Mouse (Mus musculus): ENCODE results near the gene Rnh1.

Rnh1 gene

GRCm38 (mm10) chr7:141167901-141168517 is 4.6 kb downstream of the Rnh1 start:
- CTCF ChIA-PET = interaction anchor here (0.5 kb wide), 1 partner anchor 147 kb away, joined by 11 read pairs; no protein-coding TSS in a partner anchor

GRCm38 (mm10) chr7:141164850-141165249 is 7.8 kb downstream of the Rnh1 start:
- CTCF ChIA-PET = no interaction called here

GRCm38 (mm10) chr7:141164397-141164796 is 8.3 kb downstream of the Rnh1 start:
- CTCF ChIA-PET = no interaction called here

GRCm38 (mm10) chr7:141155362-141155761 is 17.3 kb downstream of the Rnh1 start:
- CTCF ChIA-PET = no interaction called here

- CTCF ChIA-PET = no interaction called here
Observed at GRCm38 (mm10) chr7:141148639-141149038, 24.0 kb downstream of the Rnh1 start.

- CTCF ChIA-PET = no interaction called here
Observed at GRCm38 (mm10) chr7:141147044-141147443, 25.6 kb downstream of the Rnh1 start.

DNA sequence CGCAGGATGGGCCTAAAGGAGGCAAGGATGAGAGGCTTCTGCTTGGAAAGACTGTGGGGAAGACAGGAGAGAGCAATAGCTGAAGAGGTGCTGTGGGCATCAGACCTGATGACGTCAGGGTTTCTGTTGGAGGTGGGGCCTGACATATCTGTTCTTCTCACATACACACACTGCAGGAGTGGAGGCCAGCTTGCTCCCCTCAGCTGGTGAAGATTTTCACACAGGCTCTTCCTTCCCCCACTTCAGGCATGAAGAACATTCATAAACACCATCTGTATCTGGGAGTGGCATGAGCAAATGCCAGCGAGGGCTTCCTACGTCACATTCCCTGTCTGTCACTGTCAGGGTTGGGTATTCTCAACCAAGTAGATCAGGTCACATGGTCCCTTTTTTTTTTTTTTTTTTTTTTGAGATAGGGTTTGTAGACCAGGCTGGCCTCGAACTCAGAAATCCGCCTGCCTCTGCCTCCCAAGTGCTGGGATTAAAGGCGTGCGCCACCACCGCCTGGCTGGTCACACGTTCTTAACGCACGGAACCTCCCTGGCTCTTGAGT is 26.5 kb downstream of the Rnh1 start:
- CTCF ChIA-PET = no interaction called here

DNA sequence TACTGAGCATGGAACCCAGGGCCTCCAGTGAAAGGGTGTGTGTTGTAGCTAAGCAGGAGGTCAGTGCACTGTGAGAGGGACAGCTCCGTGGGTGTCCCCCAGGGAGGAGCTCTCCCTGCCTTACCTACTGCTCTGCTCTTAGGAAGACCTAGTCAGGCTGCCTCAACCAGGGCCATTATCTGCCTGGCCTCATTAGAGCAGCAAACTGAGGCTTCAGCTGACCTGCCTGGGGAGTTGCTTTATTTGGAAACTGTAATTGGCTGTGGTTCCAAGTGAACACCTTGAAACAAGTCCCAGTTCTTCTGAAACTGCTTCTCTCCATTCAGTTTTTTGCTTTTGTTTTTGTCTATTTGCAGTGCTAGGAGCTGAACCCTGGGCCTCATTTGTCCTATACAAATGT is 27.3 kb downstream of the Rnh1 start:
- CTCF ChIA-PET = no interaction called here

GRCm38 (mm10) chr7:141144650-141145049 is 28.0 kb downstream of the Rnh1 start:
- CTCF ChIA-PET = no interaction called here

DNA sequence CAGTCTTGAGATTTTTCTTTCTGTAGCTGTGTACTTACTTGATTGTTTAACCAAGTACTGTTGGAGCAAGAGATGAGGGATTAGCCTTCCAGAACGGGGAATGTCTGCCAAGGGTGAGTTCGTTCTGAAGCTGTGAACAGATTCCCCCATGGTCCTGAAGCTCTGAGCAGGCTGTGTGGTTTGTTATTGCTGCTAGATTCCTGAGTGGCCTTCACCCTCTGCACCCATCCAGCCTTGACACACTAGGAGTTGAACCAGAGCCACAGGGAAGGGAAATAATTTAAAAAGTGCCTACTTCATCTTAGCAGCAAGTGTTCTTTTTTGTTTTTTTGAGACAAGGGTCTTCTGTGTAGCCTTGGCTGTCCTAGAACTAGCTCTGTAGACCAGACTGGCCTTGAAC is 28.8 kb downstream of the Rnh1 start:
- CTCF ChIA-PET = interaction anchor here (0.5 to 0.6 kb wide), 2 partner anchors 234 to 245 kb away, joined by 3 to 4 read pairs; no protein-coding TSS in a partner anchor

GRCm38 (mm10) chr7:141143112-141143511 is 29.5 kb downstream of the Rnh1 start:
- CTCF ChIA-PET = interaction anchor here (0.6 kb wide), 1 partner anchor 246 kb away, joined by 3 read pairs; no protein-coding TSS in a partner anchor

DNA sequence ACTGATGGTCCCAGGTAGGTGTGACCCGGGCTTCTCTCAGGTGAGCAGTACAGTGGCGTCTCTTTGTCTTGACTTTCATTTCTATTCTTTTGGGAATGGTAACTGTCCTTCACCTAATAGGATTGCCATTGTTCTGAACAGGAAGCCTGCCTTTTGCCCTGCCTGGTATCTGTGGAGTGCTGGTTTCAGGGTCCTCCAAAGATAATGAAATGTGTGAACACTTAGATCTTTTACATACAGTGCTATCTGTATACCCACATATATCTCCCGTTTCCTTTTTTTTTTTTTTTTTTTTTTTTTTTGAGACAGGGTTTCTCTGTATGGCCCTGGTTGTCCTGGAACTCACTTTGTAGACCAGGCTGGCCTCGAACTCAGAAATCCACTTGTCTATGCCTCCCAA is 31.3 kb downstream of the Rnh1 start:
- CTCF ChIA-PET = no interaction called here

- CTCF ChIA-PET = no interaction called here
Observed at GRCm38 (mm10) chr7:141131904-141132755, 40.5 kb downstream of the Rnh1 start.

GRCm38 (mm10) chr7:141131024-141131820 is 41.4 kb downstream of the Rnh1 start:
- CTCF ChIA-PET = interaction anchor here (0.5 kb wide), 1 partner anchor 266 kb away, joined by 3 read pairs; no protein-coding TSS in a partner anchor

- CTCF ChIA-PET = no interaction called here
Observed at GRCm38 (mm10) chr7:141123517-141123856, 49.2 kb downstream of the Rnh1 start.

DNA sequence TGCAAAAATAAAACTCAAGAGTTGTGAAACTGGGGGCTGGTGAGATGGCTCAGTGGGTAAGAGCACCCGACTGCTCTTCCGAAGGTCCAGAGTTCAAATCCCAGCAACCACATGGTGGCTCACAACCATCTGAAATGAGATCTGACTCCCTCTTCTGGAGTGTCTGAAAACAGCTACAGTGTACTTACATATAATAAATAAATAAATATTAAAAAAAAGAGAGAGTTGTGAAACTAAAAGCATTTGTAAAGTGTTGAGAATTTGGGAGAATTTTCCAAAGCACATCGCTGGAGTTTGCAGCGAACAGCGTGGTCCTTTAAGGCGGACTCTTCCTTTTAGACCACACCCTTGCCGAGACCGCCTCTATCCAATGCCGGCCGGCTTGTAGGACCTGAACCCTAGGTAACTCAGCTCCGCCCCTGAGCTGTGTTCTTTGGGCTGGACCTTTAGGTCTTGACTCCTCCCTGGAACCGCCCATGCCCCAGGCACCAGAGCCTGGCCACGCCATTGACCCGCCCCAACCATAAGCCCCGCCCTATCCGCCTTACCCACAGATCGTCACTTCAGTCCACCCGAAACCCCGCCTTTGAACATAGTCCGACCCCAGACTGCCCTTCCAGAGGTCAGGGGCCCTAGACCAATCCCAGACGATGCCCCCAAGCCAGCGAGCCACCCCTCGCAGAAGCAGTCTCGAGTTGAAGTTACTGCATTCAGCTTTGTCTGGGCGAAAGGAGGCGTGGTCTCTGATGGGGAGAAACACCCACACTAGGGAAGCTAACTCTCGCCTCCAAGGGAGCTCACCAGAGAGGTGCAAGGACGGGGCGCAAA is 49.8 kb downstream of the Rnh1 start:
- CTCF ChIA-PET = interaction anchor here (0.9 kb wide), 1 partner anchor 41 kb away, joined by 3 read pairs; no protein-coding TSS in a partner anchor

- CTCF ChIA-PET = interaction anchor here (0.9 kb wide), 1 partner anchor 40 kb away, joined by 3 read pairs; no protein-coding TSS in a partner anchor
Observed at GRCm38 (mm10) chr7:141122245-141122644, 50.4 kb downstream of the Rnh1 start, which contains the start of gene Ptdss2. Ptdss2 (plus strand) TSS chr7:141122382.

GRCm38 (mm10) chr7:141121051-141121531 is 51.6 kb downstream of the Rnh1 start:
- CTCF ChIA-PET = no interaction called here

DNA sequence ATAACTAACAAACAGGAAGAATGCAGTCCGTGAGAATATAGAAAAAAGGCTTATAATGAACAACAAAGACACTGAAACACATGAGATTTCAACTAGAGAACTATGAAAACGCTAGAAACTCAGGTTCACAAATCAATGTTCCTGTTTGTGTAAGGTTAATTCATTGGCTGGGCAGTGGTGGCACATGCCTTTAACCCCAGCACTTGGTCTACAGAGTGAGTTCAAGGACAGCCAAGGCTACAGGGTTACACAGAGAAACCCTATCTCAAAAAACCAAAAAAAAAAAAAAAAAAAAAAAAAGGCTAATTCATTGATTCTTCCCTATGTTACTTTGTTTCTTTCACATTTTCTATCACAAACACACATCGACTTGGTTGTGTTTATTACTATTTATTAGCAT is 52.1 kb downstream of the Rnh1 start:
- CTCF ChIA-PET = no interaction called here

- CTCF ChIA-PET = no interaction called here
Observed at GRCm38 (mm10) chr7:141119487-141119886, 53.2 kb downstream of the Rnh1 start.

DNA sequence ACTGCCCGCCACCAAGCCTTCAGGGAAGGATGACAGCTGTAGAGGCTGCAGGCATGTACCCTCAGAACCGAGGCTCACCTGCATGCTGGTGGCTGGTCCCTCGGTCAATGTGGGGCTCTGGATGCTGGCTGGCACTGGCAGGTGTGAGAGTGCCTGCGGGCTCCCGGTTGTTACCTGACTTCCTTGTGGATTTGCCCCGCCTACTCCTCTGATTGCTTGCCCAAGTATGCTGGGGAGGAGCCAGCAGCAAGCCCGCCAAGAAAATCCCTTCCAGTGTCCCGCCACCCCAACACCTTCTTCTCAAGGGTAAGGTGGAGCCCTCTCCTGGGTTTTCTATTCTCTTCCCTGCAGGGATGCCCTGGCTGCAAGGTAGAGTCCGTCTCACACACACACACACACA is 55.0 kb downstream of the Rnh1 start, which contains the start of gene Ano9:
Ano9 (minus strand) TSS at position 171 of the 400 bp plus-strand sequence.
- CTCF ChIA-PET = no interaction called here

All from spleen, embryonic (tissue).